Mouse (Mus musculus) embryo, embryonic 10.5 days (tissue): ENCODE measurements at regions not wholly inside any gene's neighbourhood (a gene's known extent, or its start where the extent isn't known, plus 50 kb on each side); places are given as distances from the start of the nearest gene placed in this dataset.

Source experiments
- DNase-seq: peaks from one replicate; pipeline ENCODE4 v3.0.0-alpha.2; 2015; ENCODE audit warnings: low spot score

- DNase-seq, result no peak
These were observed 818.7 kb upstream of the Robo1 start for GRCm38 (mm10) chr16:71489415-71489814.

GRCm38 (mm10) chr16:71496478-71497198 is 811.5 kb upstream of the Robo1 start:
- DNase-seq, result peak; percentile 3

GRCm38 (mm10) chr16:71497199-71497584 is 810.9 kb upstream of the Robo1 start:
- DNase-seq, result peak; percentile 5

- DNase-seq, result no peak
These were observed 796.7 kb upstream of the Robo1 start for GRCm38 (mm10) chr16:71511381-71511780.

GRCm38 (mm10) chr16:71539312-71539711 is 768.8 kb upstream of the Robo1 start:
- no peak for DNase-seq
